Mouse (Mus musculus) liver, embryonic 15.5 days (tissue): ENCODE data around the gene Trappc2l. TPM values are rescaled to one million over a fixed set of nuclear protein-coding genes. Genes with fewer than 3 reads are reported as not detected.

Experiments used
- ATAC-seq: fragments of 200-750 bp; cut with Nextera tagmentation; 2 replicates; pipeline ENCODE4 v1.8.0; 2017; ENCODE audit warnings: moderate number of reproducible peaks, mild to moderate bottlenecking, moderate library complexity; ENCODE audit not compliant: insufficient read depth
- H3K27ac ChIP-seq: fragments of 300-500 bp; sonication (generic); replicated peaks from 2 replicates; pipeline ENCODE4 v1.5.1; 2015; ENCODE audit warnings: mild to moderate bottlenecking, inconsistent platforms
- H3K27me3 ChIP-seq: fragments of 300-500 bp; sonication (generic); 2 replicates; pipeline ENCODE4 v1.6.1; 2015; ENCODE audit warnings: mild to moderate bottlenecking, inconsistent platforms
- H3K36me3 ChIP-seq: fragments of 300-500 bp; sonication (generic); replicated peaks from 2 replicates; pipeline ENCODE4 v1.6.1; 2015; ENCODE audit warnings: moderate library complexity, mild to moderate bottlenecking, inconsistent platforms
- H3K4me1 ChIP-seq: fragments of 300-500 bp; sonication (generic); replicated peaks from 2 replicates; pipeline ENCODE4 v1.6.1; 2015; ENCODE audit warnings: inconsistent platforms
- H3K4me2 ChIP-seq: fragments of 300-500 bp; sonication (generic); 2 replicates; pipeline ENCODE4 v1.6.1; 2015; ENCODE audit warnings: moderate library complexity, mild to moderate bottlenecking, inconsistent platforms
- H3K4me3 ChIP-seq: fragments of 300-500 bp; sonication (generic); replicated peaks from 2 replicates; pipeline ENCODE4 v1.5.1; 2015; ENCODE audit warnings: mild to moderate bottlenecking, inconsistent platforms
- H3K9ac ChIP-seq: fragments of 300-500 bp; sonication (generic); 2 replicates; pipeline ENCODE4 v1.6.1; 2015; ENCODE audit warnings: moderate library complexity, mild to moderate bottlenecking, inconsistent platforms
- H3K9me3 ChIP-seq: fragments of 300-500 bp; sonication (generic); replicated peaks from 2 replicates; pipeline ENCODE4 v1.6.1; 2016; ENCODE audit warnings: inconsistent platforms
- WGBS: fragments of 180-500 bp; shearing (Covaris S2); methylation state at CpG from one replicate; pipeline ENCODE4 v1.1.7; 2015; ENCODE audit warnings: mixed read lengths; ENCODE audit not compliant: insufficient replicate concordance; 5-methylcytosine and 5-hydroxymethylcytosine counted together
- microRNA-seq: library from miRNA; unstranded; fragments of <30 nt; microRNA quantifications from one replicate; pipeline ENCODE4, GENCODE M21; 2016
- polyA plus RNA-seq: library from polyadenylated mRNA; unstranded; fragments of >200 nt; fragmentation: Nextera tagmentation; extraction: Ambion mirVana; gene quantifications from 2 replicates; pipeline ENCODE4 v1.2.1, GENCODE M21; 2015

Gene Trappc2l
- polyA plus RNA-seq, 1 experiment from 2014 or later = 24.2 TPM

- no peaks in the 10 kb centered on the region for H3K27me3 ChIP-seq
- H3K27ac ChIP-seq = no peak overlapping the region
- H3K4me1 ChIP-seq = peaks cover 13% of the 10 kb centered on the region; the same call in 1 of the 2 replicates
- ATAC-seq = no peak
- WGBS = 77% methylated on average over 9 of the region's 9 CpGs
- H3K36me3 ChIP-seq = no peaks in the 10 kb centered on the region
- H3K9me3 ChIP-seq = no peaks in the 10 kb centered on the region
- H3K4me3 ChIP-seq = no peak overlapping the region
- no peak overlapping the region for H3K4me2 ChIP-seq
- no peak overlapping the region for H3K9ac ChIP-seq
Observed at GRCm38 (mm10) chr8:122658807-122659160, 47.3 kb downstream of the Trappc2l start.

- ATAC-seq = no peak
- no peak overlapping the region for H3K27ac ChIP-seq
- no peaks in the 10 kb centered on the region for H3K27me3 ChIP-seq
- WGBS = 40% methylated on average over 2 of the region's 2 CpGs
- no peak overlapping the region for H3K4me3 ChIP-seq
- H3K9ac ChIP-seq = no peak overlapping the region
- no peak overlapping the region for H3K4me2 ChIP-seq
- peaks cover 22% of the 10 kb centered on the region for H3K4me1 ChIP-seq
- no peaks in the 10 kb centered on the region for H3K36me3 ChIP-seq
- H3K9me3 ChIP-seq = no peaks in the 10 kb centered on the region
Observed at GRCm38 (mm10) chr8:122660022-122660421, 48.6 kb downstream of the Trappc2l start.

GRCm38 (mm10) chr8:122661138-122661537 lies 49.7 kb downstream of the Trappc2l start:
- Histone ChIP-seq H3K9ac (no peak overlapping the region), H3K27ac (no peak overlapping the region), H3K4me1 (peaks cover 32% of the 10 kb centered on the region), H3K4me3 (no peak overlapping the region), H3K9me3 (no peaks in the 10 kb centered on the region), H3K36me3 (no peaks in the 10 kb centered on the region), H3K27me3 (no peaks in the 10 kb centered on the region), H3K4me2 (no peak overlapping the region)
- no peak for ATAC-seq
- 70% methylated on average over 7 of the region's 7 CpGs for WGBS

GRCm38 (mm10) chr8:122661894-122662293 lies 50.5 kb downstream of the Trappc2l start:
- Histone ChIP-seq H3K36me3 (no peaks in the 10 kb centered on the region), H3K4me3 (no peak overlapping the region), H3K4me2 (no peak overlapping the region), H3K9me3 (no peaks in the 10 kb centered on the region), H3K27me3 (peaks cover 3% of the 10 kb centered on the region; the same call in 1 of the 2 replicates), H3K4me1 (peaks cover 37% of the 10 kb centered on the region), H3K27ac (no peak overlapping the region), H3K9ac (no peak overlapping the region)
- WGBS = 80% methylated on average over 2 of the region's 2 CpGs
- no peak for ATAC-seq

- Histone ChIP-seq H3K27ac (no peak overlapping the region), H3K27me3 (peaks cover 15% of the 10 kb centered on the region), H3K4me1 (peaks cover 49% of the 10 kb centered on the region), H3K4me3 (no peak overlapping the region), H3K9me3 (no peaks in the 10 kb centered on the region), H3K4me2 (no peak overlapping the region), H3K36me3 (no peaks in the 10 kb centered on the region), H3K9ac (no peak overlapping the region)
- 62% methylated on average over 3 of the region's 3 CpGs for WGBS
- no peak for ATAC-seq
Observed at GRCm38 (mm10) chr8:122663106-122663505, 51.7 kb downstream of the Trappc2l start.

GRCm38 (mm10) chr8:122663670-122664069 lies 52.2 kb downstream of the Trappc2l start:
- H3K9me3 ChIP-seq = no peaks in the 10 kb centered on the region
- H3K27me3 ChIP-seq = peaks cover 20% of the 10 kb centered on the region
- peaks cover 53% of the 10 kb centered on the region for H3K4me1 ChIP-seq
- no peak for ATAC-seq
- H3K9ac ChIP-seq = no peak overlapping the region
- WGBS = 72% methylated on average over 5 of the region's 5 CpGs
- H3K4me3 ChIP-seq = no peak overlapping the region
- no peak overlapping the region for H3K27ac ChIP-seq
- H3K36me3 ChIP-seq = no peaks in the 10 kb centered on the region
- H3K4me2 ChIP-seq = no peak overlapping the region

GRCm38 (mm10) chr8:122665221-122665620 lies 53.8 kb downstream of the Trappc2l start:
- peaks cover 61% of the 10 kb centered on the region for H3K4me1 ChIP-seq
- no peak for ATAC-seq
- H3K27me3 ChIP-seq = peaks cover 33% of the 10 kb centered on the region
- no peak overlapping the region for H3K4me3 ChIP-seq
- no peak overlapping the region for H3K4me2 ChIP-seq
- no peaks in the 10 kb centered on the region for H3K36me3 ChIP-seq
- peak overlapping the region; percentile 14; the same call in 1 of the 2 replicates for H3K27ac ChIP-seq
- no peaks in the 10 kb centered on the region for H3K9me3 ChIP-seq
- WGBS = 47% methylated on average over 8 of the region's 8 CpGs
- no peak overlapping the region for H3K9ac ChIP-seq

- no peaks in the 10 kb centered on the region for H3K9me3 ChIP-seq
- no peak for ATAC-seq
- H3K4me1 ChIP-seq = peaks cover 67% of the 10 kb centered on the region
- peak overlapping the region; percentile 28 for H3K4me3 ChIP-seq
- 44% methylated on average over 13 of the region's 14 CpGs for WGBS
- 0 out of 2 replicates have a peak overlapping the region, but pooled peaks have one; percentile 8 for H3K9ac ChIP-seq
- H3K4me2 ChIP-seq = peak overlapping the region; percentile 65
- H3K27me3 ChIP-seq = peaks cover 39% of the 10 kb centered on the region
- no peaks in the 10 kb centered on the region for H3K36me3 ChIP-seq
- peak overlapping the region; percentile 53; the same call in 1 of the 2 replicates for H3K27ac ChIP-seq
Observed at GRCm38 (mm10) chr8:122665667-122666316, 54.4 kb downstream of the Trappc2l start.

Small RNA genes lying within 50 kb of the gene (microRNA-seq; reads per million reads assigned to microRNA genes)
- gene Mir6396 = not detected

Other genes with a start within 250 kb of the Trappc2l start
- 23.1 and 25.6 TPM in 2 replicates for gene Zc3h18, start 235.0 kb upstream of the Trappc2l start, polyA plus RNA-seq
- gene Il17c, start 189.6 kb upstream of the Trappc2l start, polyA plus RNA-seq = not detected in 2 replicates
- gene Cyba, start 178.7 kb upstream of the Trappc2l start, polyA plus RNA-seq = 196 TPM in 2 replicates
- 24.3 and 25.1 TPM in 2 replicates for gene Mvd, start 168.2 kb upstream of the Trappc2l start, polyA plus RNA-seq
- gene Snai3, start 150.9 kb upstream of the Trappc2l start, polyA plus RNA-seq = 0.38 and 0.64 TPM in 2 replicates
- gene Rnf166, start 135.6 kb upstream of the Trappc2l start, polyA plus RNA-seq = 11.5 and 15.1 TPM in 2 replicates
- 12.4 and 13.1 TPM in 2 replicates for gene Ctu2, start 135.5 kb upstream of the Trappc2l start, polyA plus RNA-seq
- gene Piezo1, start 60.3 kb upstream of the Trappc2l start, polyA plus RNA-seq = 12.4 and 17.4 TPM in 2 replicates
- gene Cdt1, start 43.6 kb upstream of the Trappc2l start, polyA plus RNA-seq = 45.9 and 46.0 TPM in 2 replicates
- gene Aprt, start 34.7 kb upstream of the Trappc2l start, polyA plus RNA-seq = 187 and 214 TPM in 2 replicates
- gene Galns, start 177 bp upstream of the Trappc2l start, polyA plus RNA-seq = 8.2 and 8.8 TPM in 2 replicates
- not detected in 2 replicates for gene Pabpn1l, start 11.1 kb downstream of the Trappc2l start, polyA plus RNA-seq
- 3.5 and 3.6 TPM in 2 replicates for gene Cbfa2t3, start 87.5 kb downstream of the Trappc2l start, polyA plus RNA-seq
- 8.3 and 9.9 TPM in 2 replicates for gene Acsf3, start 163.8 kb downstream of the Trappc2l start, polyA plus RNA-seq
- gene Cdh15, start 236.3 kb downstream of the Trappc2l start, polyA plus RNA-seq = 0.67 and 0.85 TPM in 2 replicates